Mouse (Mus musculus) stomach, postnatal 0 days (tissue): ENCODE results near the gene Cep164. TPM values are rescaled to one million over a fixed set of nuclear protein-coding genes. Genes with fewer than 3 reads are reported as not detected.
A peak's percentile ranks its signal among the peaks of the same experiment; 100 is the strongest.

ENCODE experiments used
- ATAC-seq: fragments of 200-750 bp; cut with Nextera tagmentation; 2 replicates; pipeline ENCODE4 v1.8.0; 2017; ENCODE audit not compliant: low FRiP score, low TSS enrichment
- DNase-seq: peaks from one replicate; pipeline ENCODE4 v3.0.0-alpha.2; 2016; ENCODE audit warnings: low spot score
- H3K27ac ChIP-seq: fragments of 300-500 bp; sonication (generic); replicated peaks from 2 replicates; pipeline ENCODE4 v1.5.1; 2014; ENCODE audit warnings: mild to moderate bottlenecking, control low read depth
- H3K27me3 ChIP-seq: fragments of 300-500 bp; sonication (generic); 2 replicates; pipeline ENCODE4 v1.6.1; 2014; ENCODE audit warnings: low read length; ENCODE audit not compliant: control insufficient read depth, insufficient read depth
- H3K36me3 ChIP-seq: fragments of 300-500 bp; sonication (generic); 2 replicates; pipeline ENCODE4 v1.6.1; 2014; ENCODE audit warnings: low read length, mixed read lengths; ENCODE audit not compliant: control insufficient read depth, insufficient read depth
- H3K4me1 ChIP-seq: fragments of 300-500 bp; sonication (generic); replicated peaks from 2 replicates; pipeline ENCODE4 v1.6.1; 2014; ENCODE audit warnings: antibody characterized with exemption; ENCODE audit not compliant: control insufficient read depth, insufficient read depth
- H3K4me2 ChIP-seq: fragments of 300-500 bp; sonication (generic); replicated peaks from 2 replicates; pipeline ENCODE4 v1.6.1; 2014; ENCODE audit warnings: low read depth, mild to moderate bottlenecking, control low read depth, moderate library complexity
- H3K4me3 ChIP-seq: fragments of 300-500 bp; sonication (generic); 2 replicates; pipeline ENCODE4 v1.5.1; 2014; ENCODE audit warnings: low read depth, low read length, control low read depth
- H3K9ac ChIP-seq: fragments of 300-500 bp; sonication (generic); 2 replicates; pipeline ENCODE4 v1.6.1; 2014; ENCODE audit warnings: mild to moderate bottlenecking, low read length, control low read depth, mixed read lengths
- H3K9me3 ChIP-seq: fragments of 300-500 bp; sonication (generic); 2 replicates; pipeline ENCODE4 v1.6.1; 2016; ENCODE audit warnings: low read length; ENCODE audit not compliant: control insufficient read depth
- CTCF ChIP-seq: IDR thresholded peaks from 2 replicates; pipeline ENCODE4 v1.5.1; 2016; ENCODE audit warnings: antibody characterized with exemption, low read depth, mild to moderate bottlenecking, moderate library complexity
- EP300 ChIP-seq: optimal IDR thresholded peaks from 2 replicates; pipeline ENCODE3; 2016; ENCODE audit warnings: antibody characterized with exemption
- WGBS: fragments of 180-500 bp; shearing (Covaris S2); extraction: QIAGEN DNeasy Blood & Tissue Kit; methylation state at CpG from one replicate; pipeline ENCODE4 v1.1.7; 2014; 5-methylcytosine and 5-hydroxymethylcytosine counted together
- polyA plus RNA-seq: library from polyadenylated mRNA; unstranded; fragments of >200 nt; fragmentation: Nextera tagmentation; extraction: Ambion mirVana; gene quantifications from 2 replicates; pipeline ENCODE4 v1.2.1, GENCODE M21; 2015

Gene Cep164
- polyA plus RNA-seq, 1 experiment from 2014 or later = 12.9 TPM

DNA sequence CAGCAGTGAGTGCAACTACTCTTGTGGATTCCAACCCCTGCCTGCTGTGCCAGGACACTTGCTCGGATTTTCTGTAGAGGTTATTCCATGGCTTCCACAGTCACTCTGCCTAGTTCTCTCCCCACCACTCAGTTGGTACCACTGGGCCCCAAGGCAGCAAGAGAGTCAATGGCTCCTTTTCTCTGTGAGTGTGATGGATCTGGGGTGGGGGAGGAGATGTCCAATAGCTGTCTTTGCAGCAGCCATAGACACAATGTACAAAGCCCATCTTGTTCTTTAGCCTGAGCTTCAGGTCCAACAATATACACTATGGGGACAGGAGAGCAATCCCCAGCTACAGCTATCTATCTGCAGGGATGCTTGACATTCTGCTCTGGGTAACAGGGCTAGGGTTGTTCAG is 25.6 kb upstream of the Cep164 start:
- ATAC-seq (no peak), DNase-seq (no peak)
- 93% methylated on average over 1 of the region's 1 CpGs for WGBS
- Histone ChIP-seq H3K4me3 (no peak overlapping the region), H3K27me3 (no peaks in the 10 kb centered on the region), H3K4me2 (no peak overlapping the region), H3K9ac (no peak overlapping the region), H3K9me3 (no peaks in the 10 kb centered on the region), H3K27ac (no peak overlapping the region), H3K36me3 (peaks cover 7% of the 10 kb centered on the region; the same call in 1 of the 2 replicates), H3K4me1 (peaks cover 5% of the 10 kb centered on the region)
- TF ChIP-seq CTCF (no peak), EP300 (no peak)

DNA sequence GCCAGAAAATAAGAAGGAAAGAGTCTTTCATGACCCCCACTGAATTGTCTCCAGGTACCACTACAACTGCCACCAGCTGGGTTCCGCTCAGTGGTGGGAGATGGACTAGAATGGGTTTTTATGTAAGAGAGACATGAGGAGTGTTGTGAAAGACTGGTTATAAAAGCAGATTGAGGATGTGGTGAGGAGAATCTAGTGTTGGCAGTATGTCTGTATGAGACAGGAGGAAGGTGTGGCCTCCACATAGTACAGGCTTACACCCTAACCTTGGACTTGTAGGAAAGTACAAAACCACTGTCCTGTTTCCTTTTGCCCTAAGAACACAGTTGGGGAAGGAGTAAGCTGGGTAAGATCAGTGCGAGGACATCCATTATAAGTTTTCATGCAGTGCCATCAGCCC is 25.2 kb upstream of the Cep164 start:
- Histone ChIP-seq H3K9ac (no peak overlapping the region), H3K4me1 (peaks cover 5% of the 10 kb centered on the region), H3K4me3 (no peak overlapping the region), H3K27me3 (no peaks in the 10 kb centered on the region), H3K4me2 (no peak overlapping the region), H3K27ac (no peak overlapping the region), H3K9me3 (no peaks in the 10 kb centered on the region), H3K36me3 (peaks cover 5% of the 10 kb centered on the region; the same call in 1 of the 2 replicates)
- DNase-seq (no peak), ATAC-seq (no peak)
- no peak for TF ChIP-seq EP300
- TF ChIP-seq CTCF = no peak
- WGBS = 96% methylated on average over 2 of the region's 2 CpGs

DNA sequence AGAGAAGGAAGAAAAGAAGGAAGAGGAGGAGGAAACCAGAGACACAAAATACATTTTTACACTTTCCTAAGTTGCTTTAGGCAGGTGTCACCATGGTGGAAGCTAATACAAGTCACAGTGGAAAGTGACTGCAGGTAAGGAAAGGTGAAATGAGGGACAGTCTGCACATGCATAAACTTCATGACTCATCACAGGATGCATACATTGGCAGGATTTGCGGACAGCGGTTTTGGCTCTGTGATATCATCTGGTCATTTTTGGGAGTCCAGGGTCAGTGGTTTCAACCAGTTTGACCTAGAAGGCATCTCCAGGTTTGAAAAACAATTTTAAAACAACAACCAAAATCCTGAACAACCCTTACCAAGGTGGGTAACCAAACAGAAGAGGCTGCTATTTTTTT is 23.3 kb upstream of the Cep164 start:
- TF ChIP-seq CTCF (no peak), EP300 (no peak)
- WGBS = 85% methylated on average over 2 of the region's 2 CpGs
- Histone ChIP-seq H3K9me3 (no peaks in the 10 kb centered on the region), H3K4me1 (peaks cover 5% of the 10 kb centered on the region), H3K27me3 (no peaks in the 10 kb centered on the region), H3K36me3 (no peaks in the 10 kb centered on the region), H3K27ac (no peak overlapping the region), H3K9ac (no peak overlapping the region), H3K4me2 (no peak overlapping the region), H3K4me3 (no peak overlapping the region)
- DNase-seq = no peak
- ATAC-seq = no peak

DNA sequence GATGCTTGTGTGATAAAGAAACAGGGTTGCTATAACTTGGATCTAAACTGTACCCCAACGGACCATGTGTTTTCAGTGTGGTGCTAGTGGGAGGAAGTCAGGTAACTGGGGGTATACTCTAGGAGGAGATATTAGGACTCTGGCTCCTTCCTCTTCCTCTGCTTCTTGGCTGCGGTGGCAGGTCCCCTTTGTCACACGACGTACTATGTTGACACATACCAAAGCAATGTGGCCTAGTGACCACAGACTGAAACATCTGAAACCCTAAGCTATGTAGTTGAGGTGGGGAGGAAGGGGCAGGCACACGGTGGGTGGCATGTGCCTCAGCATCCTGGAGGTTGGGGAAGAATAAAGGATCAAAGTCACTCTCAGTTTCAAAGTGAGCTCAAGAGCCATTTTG is 22.8 kb upstream of the Cep164 start:
- H3K4me3 ChIP-seq = no peak overlapping the region
- peak overlapping the region; percentile 86; the same call in 1 of the 2 replicates for H3K27ac ChIP-seq
- 49% methylated on average over 5 of the region's 5 CpGs for WGBS
- no peak overlapping the region for H3K4me2 ChIP-seq
- ATAC-seq (no peak), DNase-seq (no peak)
- H3K36me3 ChIP-seq = no peaks in the 10 kb centered on the region
- H3K27me3 ChIP-seq = no peaks in the 10 kb centered on the region
- TF ChIP-seq CTCF (no peak), EP300 (no peak)
- no peaks in the 10 kb centered on the region for H3K9me3 ChIP-seq
- no peak overlapping the region for H3K9ac ChIP-seq
- H3K4me1 ChIP-seq = peaks cover 5% of the 10 kb centered on the region

DNA sequence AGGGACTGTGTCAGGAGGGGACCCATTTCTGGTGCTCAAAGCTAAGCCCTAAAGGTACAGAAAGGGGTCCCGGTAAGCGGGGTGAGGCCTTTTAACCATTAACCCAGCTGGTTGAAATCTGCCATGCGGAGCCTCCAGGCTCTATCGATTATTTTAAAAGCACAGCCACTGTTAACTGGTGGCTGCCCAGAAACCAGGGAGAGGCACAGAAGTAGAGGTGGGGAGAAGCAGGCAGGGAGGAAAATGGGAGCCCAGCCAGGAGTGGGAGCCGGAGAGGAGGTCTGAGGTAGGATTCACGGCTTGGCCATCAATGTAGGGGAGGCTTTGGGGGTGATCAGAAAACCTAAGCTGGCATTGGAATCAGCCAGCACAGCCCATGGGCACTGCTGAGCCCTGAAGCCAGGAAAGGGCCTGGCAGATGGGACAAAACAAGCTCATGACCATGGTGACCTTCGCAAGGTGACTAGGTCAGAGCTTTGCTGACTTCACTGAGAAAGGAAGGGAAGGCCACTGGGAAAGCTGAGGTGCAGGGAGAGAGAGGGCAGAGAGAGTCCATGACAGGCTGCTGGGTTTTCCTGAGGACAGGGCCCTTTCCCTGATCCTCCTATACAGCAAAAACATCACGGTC is 22.2 kb upstream of the Cep164 start:
- H3K9ac ChIP-seq = 0 out of 2 replicates have a peak overlapping the region, but pooled peaks have one; percentile 31
- H3K4me1 ChIP-seq = peaks cover 5% of the 10 kb centered on the region
- 50% methylated on average over 8 of the region's 8 CpGs for WGBS
- no peak overlapping the region for H3K4me2 ChIP-seq
- peak overlapping the region; percentile 86 for H3K27ac ChIP-seq
- no peak for TF ChIP-seq EP300
- TF ChIP-seq CTCF = no peak
- H3K36me3 ChIP-seq = no peaks in the 10 kb centered on the region
- no peak for ATAC-seq
- no peaks in the 10 kb centered on the region for H3K9me3 ChIP-seq
- DNase-seq = peak; percentile 30
- H3K27me3 ChIP-seq = no peaks in the 10 kb centered on the region
- H3K4me3 ChIP-seq = no peak overlapping the region
